Mouse (Mus musculus) limb, embryonic 15.5 days (tissue): Measurements from ENCODE around the gene Eif3k. TPM values are rescaled to one million over a fixed set of nuclear protein-coding genes. Genes with fewer than 3 reads are reported as not detected.
"Not testable (repeated sequence)": the region's sequence is repeated elsewhere in the genome, so short reads cannot be mapped to it uniquely, and the experiment has no call there.

Experiments
- ATAC-seq: fragments of 200-750 bp; cut with Nextera tagmentation; 2 replicates; pipeline ENCODE4 v1.8.0; 2017; ENCODE audit warnings: low read depth, moderate TSS enrichment; ENCODE audit not compliant: insufficient number of reproducible peaks, low FRiP score, low TSS enrichment
- H3K27ac ChIP-seq: fragments of 300-500 bp; sonication (generic); 2 replicates; pipeline ENCODE4 v1.5.1; 2015; ENCODE audit warnings: moderate library complexity, mild to moderate bottlenecking, inconsistent platforms
- H3K27me3 ChIP-seq: fragments of 300-500 bp; sonication (generic); 2 replicates; pipeline ENCODE4 v1.6.1; 2015; ENCODE audit warnings: inconsistent platforms
- H3K36me3 ChIP-seq: fragments of 300-500 bp; sonication (generic); 2 replicates; pipeline ENCODE4 v1.6.1; 2015; ENCODE audit warnings: inconsistent platforms
- H3K4me1 ChIP-seq: fragments of 300-500 bp; sonication (generic); 2 replicates; pipeline ENCODE4 v1.6.1; 2015; ENCODE audit warnings: inconsistent platforms
- H3K4me2 ChIP-seq: fragments of 300-500 bp; sonication (generic); 2 replicates; pipeline ENCODE4 v1.6.1; 2015; ENCODE audit warnings: mild to moderate bottlenecking, inconsistent platforms
- H3K4me3 ChIP-seq: fragments of 300-500 bp; sonication (generic); 2 replicates; pipeline ENCODE4 v1.5.1; 2015; ENCODE audit warnings: mild to moderate bottlenecking, inconsistent platforms
- H3K9ac ChIP-seq: fragments of 300-500 bp; sonication (generic); 2 replicates; pipeline ENCODE4 v1.6.1; 2015; ENCODE audit warnings: inconsistent platforms
- H3K9me3 ChIP-seq: fragments of 300-500 bp; sonication (generic); 2 replicates; pipeline ENCODE4 v1.6.1; 2016; ENCODE audit warnings: inconsistent platforms
- WGBS: fragments of 180-500 bp; shearing (Covaris S2); methylation state at CpG from one replicate; pipeline ENCODE4 v1.1.7; 2015; 5-methylcytosine and 5-hydroxymethylcytosine counted together
- polyA plus RNA-seq: library from polyadenylated mRNA; unstranded; fragments of >200 nt; fragmentation: Nextera tagmentation; extraction: Ambion mirVana; gene quantifications from 2 replicates; pipeline ENCODE4 v1.2.1, GENCODE M21; 2015

The Eif3k gene
- polyA plus RNA-seq, 1 experiment from 2014 or later, result 387 TPM

- peaks cover 21% of the 10 kb centered on the region for H3K4me1 ChIP-seq
- H3K4me3 ChIP-seq, result no peak overlapping the region
- H3K36me3 ChIP-seq, result peaks cover 4% of the 10 kb centered on the region
- H3K27me3 ChIP-seq, result no peaks in the 10 kb centered on the region
- ATAC-seq, result no peak
- no peak overlapping the region for H3K9ac ChIP-seq
- no peaks in the 10 kb centered on the region for H3K9me3 ChIP-seq
- no peak overlapping the region for H3K27ac ChIP-seq
- 80% methylated on average over 4 of the region's 4 CpGs for WGBS
- no peak overlapping the region for H3K4me2 ChIP-seq
These were observed 2.2 kb upstream of the Eif3k start for GRCm38 (mm10) chr7:28983849-28984248.

DNA sequence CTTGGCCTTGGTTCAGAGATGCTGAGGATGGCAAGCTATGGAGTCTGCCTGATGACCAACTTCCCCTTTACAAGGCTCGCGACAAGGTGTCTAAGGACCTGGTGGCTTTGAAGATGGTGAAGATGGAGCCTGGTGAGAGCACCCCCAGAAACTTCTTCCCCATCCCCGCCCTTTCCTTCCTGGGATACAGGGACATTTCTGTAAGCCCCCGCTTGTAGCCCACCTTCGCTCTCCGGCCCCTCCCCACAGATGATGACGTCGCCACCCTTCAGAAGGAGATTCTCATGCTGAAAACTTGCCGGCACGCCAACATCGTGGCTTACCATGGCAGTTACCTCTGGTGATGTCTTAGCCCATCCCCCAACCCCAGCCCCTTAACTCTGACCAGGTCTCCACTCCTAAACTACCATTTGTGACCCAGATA is 1.5 kb upstream of the Eif3k start:
- Histone ChIP-seq H3K36me3 (peaks cover 11% of the 10 kb centered on the region), H3K4me2 (peak overlapping the region; percentile 81), H3K27ac (no peak overlapping the region; the same call in 1 of the 2 replicates), H3K9me3 (no peaks in the 10 kb centered on the region), H3K4me3 (no peak overlapping the region), H3K4me1 (peaks cover 21% of the 10 kb centered on the region), H3K9ac (no peak overlapping the region), H3K27me3 (no peaks in the 10 kb centered on the region)
- no peak for ATAC-seq
- 55% methylated on average over 11 of the region's 11 CpGs for WGBS

GRCm38 (mm10) chr7:28982274-28983013 is 780 bp upstream of the Eif3k start:
- Histone ChIP-seq H3K4me3 (peak overlapping the region; percentile 75), H3K4me2 (peak overlapping the region; percentile 81), H3K9me3 (no peaks in the 10 kb centered on the region), H3K27me3 (no peaks in the 10 kb centered on the region), H3K27ac (peak overlapping the region; percentile 92), H3K36me3 (peaks cover 18% of the 10 kb centered on the region), H3K9ac (peak overlapping the region; percentile 55), H3K4me1 (peaks cover 21% of the 10 kb centered on the region)
- 0 out of 2 replicates have a peak, but pooled peaks have one; percentile 5 for ATAC-seq
- 7% methylated on average over 19 of the region's 19 CpGs for WGBS

GRCm38 (mm10) chr7:28977556-28977955 is 4.1 kb downstream of the Eif3k start:
- Histone ChIP-seq H3K4me1 (peaks cover 18% of the 10 kb centered on the region), H3K9me3 (no peaks in the 10 kb centered on the region), H3K27ac (no peak overlapping the region), H3K9ac (no peak overlapping the region), H3K4me3 (no peak overlapping the region), H3K4me2 (no peak overlapping the region), H3K27me3 (no peaks in the 10 kb centered on the region), H3K36me3 (peaks cover 54% of the 10 kb centered on the region)
- WGBS, result 86% methylated on average over 9 of the region's 9 CpGs
- no peak for ATAC-seq

DNA sequence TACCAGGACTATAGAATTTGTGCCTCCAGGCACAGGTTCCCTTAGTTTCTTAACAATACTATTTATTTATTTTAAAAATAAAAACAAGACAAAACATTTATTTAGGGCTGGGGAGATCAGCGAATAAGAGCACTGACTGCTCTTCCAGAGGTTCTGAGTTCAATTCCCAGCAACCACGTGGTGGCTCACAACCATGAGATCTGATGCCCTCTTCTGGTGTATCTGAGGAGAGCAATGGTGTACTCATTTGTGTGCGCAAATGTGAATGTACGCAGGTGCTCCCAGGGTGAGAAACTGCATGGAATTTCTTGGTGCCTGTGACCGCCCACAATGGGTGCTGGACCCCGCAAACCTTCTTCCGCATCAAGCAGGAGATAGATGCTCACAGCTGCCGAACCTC is 8.6 kb downstream of the Eif3k start:
- Histone ChIP-seq H3K4me1 (peaks cover 22% of the 10 kb centered on the region), H3K36me3 (peaks cover 72% of the 10 kb centered on the region)

DNA sequence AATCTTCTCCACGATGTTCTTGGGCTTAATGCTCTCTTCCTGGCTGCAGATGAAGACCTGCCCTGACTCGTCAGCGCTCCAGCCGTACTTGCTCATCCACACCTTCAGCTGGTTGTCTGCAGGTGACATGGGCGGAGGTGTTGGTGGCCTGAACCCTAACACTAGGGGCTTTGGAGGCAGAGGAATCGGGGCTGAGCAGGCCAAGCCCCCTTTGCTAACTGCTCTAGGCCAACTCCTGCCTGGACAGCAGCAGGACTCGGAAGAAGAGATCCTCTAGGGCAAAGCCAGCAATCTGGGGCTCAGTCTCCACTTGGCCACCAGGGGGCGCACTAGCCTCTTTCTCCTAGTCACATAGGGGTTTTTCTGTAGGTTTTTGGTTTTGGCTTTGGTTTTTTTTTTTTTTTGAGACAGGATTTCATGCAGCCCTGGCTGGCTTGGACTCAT is 9.1 kb downstream of the Eif3k start:
- no peaks in the 10 kb centered on the region for H3K27me3 ChIP-seq
- no peak for ATAC-seq
- H3K9ac ChIP-seq, result no peak overlapping the region
- 62% methylated on average over 8 of the region's 8 CpGs for WGBS
- H3K9me3 ChIP-seq, result no peaks in the 10 kb centered on the region
- H3K4me1 ChIP-seq, result peaks cover 22% of the 10 kb centered on the region
- no peak overlapping the region for H3K4me3 ChIP-seq
- H3K27ac ChIP-seq, result peak overlapping the region; percentile 79
- no peak overlapping the region for H3K4me2 ChIP-seq
- H3K36me3 ChIP-seq, result peaks cover 67% of the 10 kb centered on the region

More for the DNA sequence above, 8.6 kb downstream of the Eif3k start:
- no peaks in the 10 kb centered on the region for H3K9me3 ChIP-seq
- no peak overlapping the region for H3K27ac ChIP-seq
- H3K9ac ChIP-seq, result no peak overlapping the region
- WGBS, result 83% methylated on average over 8 of the region's 8 CpGs
- no peak overlapping the region for H3K4me3 ChIP-seq
- no peaks in the 10 kb centered on the region for H3K27me3 ChIP-seq
- ATAC-seq, result no peak
- H3K4me2 ChIP-seq, result no peak overlapping the region

GRCm38 (mm10) chr7:28971770-28972269 is 9.8 kb downstream of the Eif3k start:
- Histone ChIP-seq H3K36me3 (peaks cover 60% of the 10 kb centered on the region), H3K4me2 (no peak overlapping the region), H3K9me3 (no peaks in the 10 kb centered on the region), H3K27ac (peak overlapping the region; percentile 79), H3K4me1 (peaks cover 22% of the 10 kb centered on the region), H3K9ac (no peak overlapping the region), H3K4me3 (no peak overlapping the region), H3K27me3 (no peaks in the 10 kb centered on the region)
- 0 out of 2 replicates have a peak, but pooled peaks have one; percentile 22 for ATAC-seq
- 58% methylated on average over 6 of the region's 6 CpGs for WGBS

- Histone ChIP-seq H3K4me3 (no peak overlapping the region), H3K36me3 (peaks cover 53% of the 10 kb centered on the region), H3K27me3 (no peaks in the 10 kb centered on the region), H3K27ac (peak overlapping the region; percentile 28; the same call in 1 of the 2 replicates), H3K9ac (no peak overlapping the region), H3K4me1 (peaks cover 22% of the 10 kb centered on the region), H3K4me2 (no peak overlapping the region), H3K9me3 (no peaks in the 10 kb centered on the region)
- WGBS, result 85% methylated on average over 7 of the region's 7 CpGs
- no peak for ATAC-seq
These were observed 10.6 kb downstream of the Eif3k start for GRCm38 (mm10) chr7:28971029-28971428.

DNA sequence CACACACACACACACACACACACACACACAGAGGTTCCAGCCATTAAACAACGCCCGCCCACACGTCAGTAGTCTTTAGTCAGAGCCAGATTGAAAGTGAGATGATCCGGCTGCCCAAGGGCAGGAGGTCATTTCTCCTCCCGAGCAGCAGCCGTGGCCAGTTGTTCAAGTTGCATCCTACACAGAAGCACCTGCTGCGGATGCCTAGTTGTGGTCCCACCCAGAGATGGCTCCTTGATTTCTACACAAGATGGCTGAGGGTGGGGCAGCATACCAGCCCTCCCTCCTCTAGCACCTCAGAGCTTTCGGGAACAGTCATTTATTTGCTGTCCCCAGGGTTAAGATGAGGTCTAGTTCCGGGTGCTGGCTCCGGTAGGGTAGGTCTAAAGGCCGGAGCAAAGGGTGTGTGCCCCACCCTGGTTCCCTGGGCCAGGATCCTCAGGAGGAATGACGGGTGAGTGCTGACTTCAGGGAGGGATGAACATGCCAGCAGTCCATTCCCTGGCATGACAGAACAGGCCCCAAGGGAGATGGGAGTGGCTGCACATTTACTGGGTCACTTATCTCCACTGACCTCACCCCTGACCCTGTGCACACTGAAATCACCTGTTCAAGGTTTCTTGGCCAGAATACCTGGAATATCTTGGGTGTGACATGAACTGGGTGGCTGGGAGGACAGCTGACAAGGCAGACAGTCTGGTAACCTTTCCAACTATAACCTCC is 11.8 kb downstream of the Eif3k start:
- H3K36me3 ChIP-seq, result peaks cover 49% of the 10 kb centered on the region
- no peak overlapping the region for H3K4me3 ChIP-seq
- no peaks in the 10 kb centered on the region for H3K27me3 ChIP-seq
- H3K27ac ChIP-seq, result 0 out of 2 replicates have a peak overlapping the region, but pooled peaks have one; percentile 30
- no peak for ATAC-seq
- H3K9ac ChIP-seq, result no peak overlapping the region
- H3K4me2 ChIP-seq, result no peak overlapping the region
- 66% methylated on average over 12 of the region's 12 CpGs for WGBS
- H3K4me1 ChIP-seq, result peaks cover 22% of the 10 kb centered on the region
- H3K9me3 ChIP-seq, result no peaks in the 10 kb centered on the region

GRCm38 (mm10) chr7:28969271-28969670 is 12.4 kb downstream of the Eif3k start:
- no peaks in the 10 kb centered on the region for H3K9me3 ChIP-seq
- no peak overlapping the region for H3K4me2 ChIP-seq
- H3K4me3 ChIP-seq, result no peak overlapping the region
- no peak for ATAC-seq
- peak overlapping the region; percentile 30; the same call in 1 of the 2 replicates for H3K27ac ChIP-seq
- H3K36me3 ChIP-seq, result peaks cover 44% of the 10 kb centered on the region
- 92% methylated on average over 1 of the region's 1 CpGs for WGBS
- H3K4me1 ChIP-seq, result peaks cover 22% of the 10 kb centered on the region
- H3K9ac ChIP-seq, result no peak overlapping the region
- H3K27me3 ChIP-seq, result no peaks in the 10 kb centered on the region

- not testable (repeated sequence) for ATAC-seq, H3K9ac ChIP-seq
- whole genome bisulfite sequencing, result 95% methylated on average over 8 of the region's 8 CpGs
These were observed 13.5 kb downstream of the Eif3k start for GRCm38 (mm10) chr7:28968120-28968519.

More at GRCm38 (mm10) chr7:28968120-28968519, 13.5 kb downstream of the Eif3k start:
- Histone ChIP-seq H3K4me1 (peaks cover 22% of the 10 kb centered on the region), H3K36me3 (peaks cover 32% of the 10 kb centered on the region)
- H3K4me2 ChIP-seq, H3K27me3 ChIP-seq, H3K4me3 ChIP-seq, H3K27ac ChIP-seq, H3K9me3 ChIP-seq: not testable (repeated sequence)
